11 mouse cellular contexts compared by ENCODE assay signal in the genomic region with DNA sequence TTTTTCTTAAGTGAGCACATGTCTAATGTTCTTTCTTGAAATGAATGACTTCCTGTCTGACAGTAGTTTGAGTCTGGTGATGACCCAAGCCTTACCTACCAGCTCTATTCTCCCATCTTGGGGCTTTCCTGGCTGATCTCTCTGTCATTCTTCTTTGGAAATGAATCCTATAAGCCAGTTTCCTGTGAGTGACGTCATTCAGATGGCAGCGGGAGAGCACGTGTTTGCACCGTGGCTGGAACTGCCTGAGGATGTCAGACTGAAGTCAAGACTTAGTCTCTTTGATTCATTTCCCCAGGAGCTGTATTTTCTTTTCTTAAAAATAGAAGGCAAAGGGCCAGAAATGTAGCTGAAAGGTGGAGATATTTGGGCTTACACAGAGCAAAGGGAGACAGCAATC. TPM values are rescaled to one million over a fixed set of nuclear protein-coding genes. Genes with fewer than 3 reads are reported as not detected.
DNase-seq lines count a peak whose midpoint lies in the region; ATAC-seq and TF ChIP-seq lines count a peak whose summit lies in the region.
"Had no signal": no experiment of that assay in that cellular context is flagged by ENCODE, and none has a peak within 500 bp of the region (broad histone marks: within the 10 kb centered on the region; RNA-seq: fewer than 3 reads in every experiment).

No protein-coding gene starts in this region.

- peaks cover 15% of the 10 kb centered on the region; the same call in 1 of the 2 replicates for H3K4me1 ChIP-seq in lung, embryonic 15.5 days
- 0 out of 2 replicates have a peak, but pooled peaks cover 3% of the 10 kb centered on the region for H3K4me1 ChIP-seq in heart, postnatal 0 days (ENCODE audit: control insufficient read depth, insufficient read depth)

- H3K4me3 ChIP-seq in lung, embryonic 15.5 days = no peak overlapping the region
- no peak overlapping the region for H3K4me3 ChIP-seq in heart, postnatal 0 days (ENCODE audit: low read depth, low read length)
- H3K4me3 ChIP-seq: liver, embryonic 15.5 days had no signal

- H3K36me3 ChIP-seq in lung, embryonic 15.5 days = no peaks in the 10 kb centered on the region
- H3K36me3 ChIP-seq in heart, postnatal 0 days (replicated peaks; ENCODE audit: control insufficient read depth, insufficient read depth, low read length) = no peaks in the 10 kb centered on the region; the same call in 1 of the 2 replicates

- H3K27ac ChIP-seq in lung, embryonic 15.5 days = peak overlapping the region; percentile 45
- no peak overlapping the region for H3K27ac ChIP-seq in heart, postnatal 0 days (ENCODE audit: low read depth)
- H3K27ac ChIP-seq: liver, embryonic 15.5 days had no signal

- no peak for TF ChIP-seq EP300 in heart, postnatal 0 days (IDR thresholded peaks at IDR 0.05; ENCODE audit: low read depth)

- no peak overlapping the region for H3K4me2 ChIP-seq in lung, embryonic 15.5 days
- no peak overlapping the region for H3K4me2 ChIP-seq in heart, postnatal 0 days (ENCODE audit: low read depth, low read length)
- H3K4me2 ChIP-seq: liver, embryonic 15.5 days had no signal

- no peak overlapping the region for H3K9ac ChIP-seq in lung, embryonic 15.5 days
- H3K9ac ChIP-seq in heart, postnatal 0 days (replicated peaks; ENCODE audit: low read depth, low read length) = no peak overlapping the region
- H3K9ac ChIP-seq: liver, embryonic 15.5 days had no signal

- no peak for TF ChIP-seq CTCF in heart, postnatal 0 days (IDR thresholded peaks at IDR 0.05; ENCODE audit: low read depth)

- H3K9me3 ChIP-seq in lung, embryonic 15.5 days = no peaks in the 10 kb centered on the region
- no peaks in the 10 kb centered on the region for H3K9me3 ChIP-seq in heart, postnatal 0 days (replicated peaks; ENCODE audit: control insufficient read depth, low read length)
- H3K9me3 ChIP-seq: liver, embryonic 15.5 days had no signal

- 50% methylated on average over 4 of the region's 4 CpGs for WGBS in lung, embryonic 15.5 days
- 36% methylated on average over 4 of the region's 4 CpGs for WGBS in heart, postnatal 0 days

- no peaks in the 10 kb centered on the region for H3K27me3 ChIP-seq in lung, embryonic 15.5 days
- no peaks in the 10 kb centered on the region for H3K27me3 ChIP-seq in heart, postnatal 0 days (ENCODE audit: control insufficient read depth, insufficient read depth, low read length)
- H3K27me3 ChIP-seq: liver, embryonic 15.5 days had no signal

- peak; percentile 42 for DNase-seq in adrenal gland, adult 2 months
- no peak for DNase-seq in adrenal gland, postnatal 4 days (ENCODE audit: low spot score in 2 of 2)
- no peak for DNase-seq in lung, postnatal 25 days (ENCODE audit: low spot score)
- peak; percentile 29 for DNase-seq in heart, postnatal 0 days (ENCODE audit: low spot score)
- DNase-seq in lung, postnatal 4 days = peak; percentile 44 to 56
- DNase-seq in embryo, embryonic 9.5 days (ENCODE audit: extremely low spot score) = no peak
- no peak for DNase-seq in thymus, postnatal 4 days
- DNase-seq: cerebellum, adult 9-10 months; gastrocnemius, postnatal 36 days had no signal

- ATAC-seq in lung, embryonic 15.5 days (ENCODE audit: borderline replicate concordance, extremely low read depth, low FRiP score, low TSS enrichment) = no peak
- ATAC-seq in heart, postnatal 0 days (ENCODE audit: insufficient read depth, low read depth) = no peak

RNA-seq across cellular contexts. Expression of gene Nol10, which starts 42.3 kb away (rescaled TPM):
- 10 to 100 TPM; 16.9 to 17.7 TPM for total RNA-seq in adrenal gland, adult 2 months (2021)
- polyA plus RNA-seq in adrenal gland, adult 2 months (2012; rRNA removed) = 3.2 and 4.2 TPM in 2 replicates
- total RNA-seq in adrenal gland, postnatal 4 days (2021) = 10 to 100 TPM; 15.3 to 15.4 TPM
- 25.1 TPM in 2 replicates for polyA plus RNA-seq in lung, embryonic 15.5 days (2015; fragmentation: Nextera tagmentation; extraction: Ambion mirVana)
- total RNA-seq in heart, postnatal 0 days (2014; rRNA removed; ENCODE audit: low replicate concordance) = 2.2 and 7.1 TPM in 2 replicates
- polyA plus RNA-seq in heart, postnatal 0 days (2015; fragmentation: Nextera tagmentation; extraction: Ambion mirVana) = 5.9 and 7.6 TPM in 2 replicates

Comparison
In these comparisons a context has a peak if more than half of its experiments do, and no peak if none do; other contexts are left out.
1. DNase-seq: peak in adrenal gland, adult 2 months (single experiment), heart, postnatal 0 days (single experiment) and lung, postnatal 4 days (2 of 2); none in adrenal gland, postnatal 4 days (0 of 2), lung, postnatal 25 days (single experiment), embryo, embryonic 9.5 days (single experiment) and thymus, postnatal 4 days (single experiment).